Mouse (Mus musculus) ES-Bruce4 (cell line): ENCODE results near the gene Zfr2. TPM values are rescaled to one million over a fixed set of nuclear protein-coding genes. Genes with fewer than 3 reads are reported as not detected.

Experiments
- H3K27ac ChIP-seq: 2 replicates; pipeline ENCODE4 v1.5.1; 2012; ENCODE audit warnings: low read length, inconsistent platforms; ENCODE audit not compliant: insufficient read depth
- H3K27me3 ChIP-seq: 2 replicates; pipeline ENCODE4 v1.6.1; 2012; ENCODE audit warnings: mild to moderate bottlenecking, low read length, inconsistent platforms; ENCODE audit not compliant: control insufficient read depth, poor library complexity, insufficient read depth, severe bottlenecking
- H3K36me3 ChIP-seq: 2 replicates; pipeline ENCODE4 v1.6.1; 2012; ENCODE audit warnings: inconsistent platforms, mild to moderate bottlenecking, low read length, moderate library complexity; ENCODE audit not compliant: control insufficient read depth, poor library complexity, insufficient read depth, severe bottlenecking
- H3K4me1 ChIP-seq: one replicate; pipeline ENCODE4 v1.8.1; 2011; ENCODE audit warnings: low read length; ENCODE audit not compliant: control insufficient read depth, insufficient read depth
- H3K4me3 ChIP-seq: 2 replicates; pipeline ENCODE4 v1.5.1; 2011; ENCODE audit warnings: low read depth, mild to moderate bottlenecking, low read length
- H3K9ac ChIP-seq: 2 replicates; pipeline ENCODE4 v1.6.1; 2012; ENCODE audit warnings: low read depth, mild to moderate bottlenecking, inconsistent platforms; ENCODE audit not compliant: poor library complexity, severe bottlenecking
- H3K9me3 ChIP-seq: replicated peaks from 2 replicates; pipeline ENCODE4 v1.6.1; 2012; ENCODE audit warnings: mild to moderate bottlenecking, low read length, inconsistent platforms; ENCODE audit not compliant: control insufficient read depth, poor library complexity, insufficient read depth, severe bottlenecking
- CTCF ChIP-seq: IDR thresholded peaks from one replicate; pipeline ENCODE4 v1.8.1; 2011; ENCODE audit warnings: low read depth, low read length
- EP300 ChIP-seq: IDR thresholded peaks from 2 replicates; pipeline ENCODE4 v1.6.1; 2011; ENCODE audit warnings: low read depth, low read length; ENCODE audit not compliant: insufficient read depth
- POLR2A ChIP-seq: IDR thresholded peaks from one replicate; pipeline ENCODE4 v1.8.1; 2011; ENCODE audit warnings: low read length; ENCODE audit not compliant: insufficient read depth
- polyA plus RNA-seq: library from polyadenylated mRNA; stranded (reverse); fragments of >200 nt; gene quantifications from 2 replicates; pipeline ENCODE4 v1.2.4, GENCODE M21; 2011; ENCODE audit warnings: low read depth; ENCODE audit not compliant: missing spikeins, insufficient read depth, insufficient read length

Zfr2 gene
- polyA plus RNA-seq, 1 experiment, result 11.6 TPM

DNA sequence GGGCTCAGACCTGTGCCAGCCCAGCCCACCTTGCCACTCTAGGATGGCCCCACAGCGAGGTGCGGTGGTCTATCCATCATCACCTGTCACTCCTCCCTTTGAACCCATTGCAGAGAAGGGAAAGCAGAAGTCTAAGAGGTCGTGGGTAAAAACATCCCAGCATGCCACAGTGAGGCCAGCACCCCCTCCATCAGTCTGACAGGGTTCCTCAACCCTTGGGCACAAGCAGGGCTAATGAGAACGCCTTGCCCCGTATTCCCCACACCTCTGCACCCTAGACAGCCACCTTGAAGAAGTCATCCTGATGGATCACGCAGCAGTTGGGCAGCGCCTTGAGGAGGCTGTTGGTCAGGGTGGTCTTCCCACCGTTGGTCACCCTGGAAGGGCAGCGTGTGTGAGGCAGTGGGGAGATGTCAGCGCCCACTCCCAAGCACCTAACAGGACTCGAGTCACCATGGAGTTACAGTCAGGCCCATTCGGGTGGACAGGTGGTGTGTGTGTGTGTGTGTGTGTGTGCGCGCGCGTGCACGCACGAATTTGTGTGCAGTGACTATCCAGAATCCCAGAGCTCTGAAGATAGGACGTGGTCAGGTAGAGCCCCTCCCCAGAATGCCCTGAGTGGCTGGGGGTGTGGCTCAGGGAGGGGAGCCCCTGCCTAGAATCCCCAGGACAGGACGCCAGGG is 32.2 kb upstream of the Zfr2 start:
- TF ChIP-seq POLR2A, result no peak
- no peak for TF ChIP-seq CTCF
- TF ChIP-seq EP300, result no peak
- no peaks in the 10 kb centered on the region for H3K9me3 ChIP-seq
- H3K4me1 ChIP-seq, result no peaks in the 10 kb centered on the region
- H3K27ac ChIP-seq, result no peak overlapping the region
- no peak overlapping the region for H3K4me3 ChIP-seq
- H3K27me3 ChIP-seq, result no peaks in the 10 kb centered on the region
- no peaks in the 10 kb centered on the region for H3K36me3 ChIP-seq
- H3K9ac ChIP-seq, result no peak overlapping the region

DNA sequence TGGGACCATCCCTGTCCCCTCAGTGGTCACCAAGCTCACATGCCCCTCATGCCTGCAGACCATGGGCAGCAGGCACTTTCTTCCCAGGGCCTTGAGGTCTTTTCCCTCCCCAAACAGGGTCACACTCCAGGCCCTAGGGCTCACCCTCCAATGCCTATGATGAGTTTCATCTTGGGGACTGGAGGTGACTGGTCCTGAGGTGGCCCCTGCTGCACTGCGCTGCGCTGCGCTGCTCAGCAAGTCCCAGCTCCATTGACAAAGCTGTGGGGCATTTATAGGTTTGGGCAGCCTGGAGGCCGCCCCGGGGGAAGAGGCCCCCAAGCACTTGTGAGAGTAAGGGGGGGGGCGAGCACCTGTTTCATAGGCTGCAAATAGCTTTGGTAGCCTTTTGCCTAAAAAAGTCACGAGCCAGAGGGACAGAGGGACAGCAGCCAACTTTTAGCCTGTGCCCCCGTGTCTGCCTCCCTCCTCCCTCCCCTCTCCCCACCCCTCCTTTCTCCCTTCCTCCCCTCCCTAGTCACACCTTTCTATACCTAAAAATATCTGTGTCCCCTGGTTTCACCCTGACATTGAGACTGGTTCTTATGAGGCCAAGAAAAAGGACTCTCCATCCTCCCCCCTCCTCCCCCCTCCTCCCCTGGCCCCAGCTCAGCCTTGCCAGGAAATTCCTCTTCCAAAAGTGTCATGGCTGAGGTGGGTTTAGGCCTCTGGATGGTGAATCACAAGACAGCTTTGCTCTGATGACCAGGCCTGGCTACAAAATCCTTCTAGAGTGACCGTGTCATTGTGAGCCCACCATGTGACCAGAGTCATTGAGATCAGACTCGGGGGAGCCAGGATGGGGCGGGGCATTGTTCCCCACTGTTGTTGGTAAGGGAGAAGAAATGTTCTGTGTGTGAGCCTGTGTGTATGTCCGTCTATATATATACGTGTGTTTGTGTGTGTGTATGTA is 30.9 kb upstream of the Zfr2 start, which contains the start of gene Nmrk2:
Nmrk2 (minus strand) TSS at position 245 of the 952 bp plus-strand sequence.
- TF ChIP-seq EP300 (no peak), POLR2A (no peak), CTCF (no peak)
- no peak within 1 kb of the TSS for H3K27ac ChIP-seq

DNA sequence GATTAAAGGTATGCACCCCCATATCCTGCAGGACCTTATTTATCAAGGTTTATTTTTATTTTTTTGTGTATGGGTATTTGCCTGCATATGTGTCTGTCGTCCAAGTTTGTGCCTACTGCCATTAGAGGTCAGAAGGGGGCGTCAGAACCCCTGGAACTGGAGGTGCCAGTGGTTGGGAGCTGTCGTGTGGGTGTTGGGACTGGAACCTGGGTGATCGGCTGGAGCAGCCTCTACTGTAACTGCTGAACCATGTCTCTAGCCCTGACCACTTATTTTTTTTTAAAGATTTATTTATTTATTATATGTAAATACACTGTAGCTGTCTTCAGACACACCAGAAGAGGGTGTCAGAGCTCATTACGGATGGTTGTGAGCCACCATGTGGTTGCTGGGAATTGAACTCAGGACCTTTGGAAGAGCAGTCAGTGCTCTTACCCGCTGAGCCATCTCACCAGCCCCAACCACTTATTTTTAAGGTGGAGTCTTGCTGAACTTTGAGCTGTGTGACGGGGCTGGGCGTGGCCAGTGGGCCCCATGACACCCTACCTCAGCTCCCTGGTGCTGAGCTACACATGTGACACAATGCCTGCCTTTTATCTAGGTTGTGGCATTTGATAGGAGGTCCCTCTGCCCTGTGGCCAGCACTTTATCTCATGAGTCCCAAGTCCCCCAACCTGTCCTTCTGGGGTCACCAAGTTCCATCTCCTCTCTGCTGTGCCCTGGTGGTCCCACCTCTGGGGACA is 29.8 kb upstream of the Zfr2 start:
- no peaks in the 10 kb centered on the region for H3K27me3 ChIP-seq
- H3K9me3 ChIP-seq, result no peaks in the 10 kb centered on the region
- H3K27ac ChIP-seq, result no peak overlapping the region
- TF ChIP-seq POLR2A (no peak), CTCF (peak; percentile 47)
- no peaks in the 10 kb centered on the region for H3K4me1 ChIP-seq
- no peak overlapping the region for H3K9ac ChIP-seq
- no peak overlapping the region for H3K4me3 ChIP-seq
- H3K36me3 ChIP-seq, result no peaks in the 10 kb centered on the region

More for the DNA sequence above, 30.9 kb upstream of the Zfr2 start, which contains the start of gene Nmrk2:
- Histone ChIP-seq H3K27me3 (no peaks in the 10 kb centered on the region), H3K36me3 (no peaks in the 10 kb centered on the region), H3K9ac (no peak within 1 kb of the TSS), H3K9me3 (no peaks in the 10 kb centered on the region), H3K4me1 (no peaks in the 10 kb centered on the region), H3K4me3 (no peak within 1 kb of the TSS)

DNA sequence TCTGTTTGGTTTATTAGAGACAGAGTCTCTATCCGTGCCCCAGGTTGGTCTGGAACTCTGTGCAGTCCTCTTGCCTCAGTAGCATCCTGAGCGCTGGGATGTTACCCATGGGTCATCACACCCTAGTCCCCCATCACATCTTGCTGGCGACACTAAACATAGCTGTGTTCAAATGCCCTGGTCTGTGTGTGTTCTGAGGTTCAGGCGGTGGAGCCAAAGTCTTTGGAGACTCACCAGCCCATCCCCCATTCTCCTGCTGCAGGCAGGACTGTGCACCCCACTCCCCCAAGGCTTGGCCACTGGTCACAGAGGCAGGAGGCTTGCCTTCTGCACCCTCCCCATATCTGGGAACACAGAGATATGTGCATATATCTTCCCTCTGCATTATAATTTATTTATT is 28.8 kb upstream of the Zfr2 start:
- TF ChIP-seq POLR2A (no peak), EP300 (no peak), CTCF (no peak)
- H3K9me3 ChIP-seq, result no peaks in the 10 kb centered on the region
- no peak overlapping the region for H3K9ac ChIP-seq
- H3K4me1 ChIP-seq, result no peaks in the 10 kb centered on the region
- H3K4me3 ChIP-seq, result no peak overlapping the region
- H3K36me3 ChIP-seq, result no peaks in the 10 kb centered on the region
- H3K27ac ChIP-seq, result no peak overlapping the region
- no peaks in the 10 kb centered on the region for H3K27me3 ChIP-seq

DNA sequence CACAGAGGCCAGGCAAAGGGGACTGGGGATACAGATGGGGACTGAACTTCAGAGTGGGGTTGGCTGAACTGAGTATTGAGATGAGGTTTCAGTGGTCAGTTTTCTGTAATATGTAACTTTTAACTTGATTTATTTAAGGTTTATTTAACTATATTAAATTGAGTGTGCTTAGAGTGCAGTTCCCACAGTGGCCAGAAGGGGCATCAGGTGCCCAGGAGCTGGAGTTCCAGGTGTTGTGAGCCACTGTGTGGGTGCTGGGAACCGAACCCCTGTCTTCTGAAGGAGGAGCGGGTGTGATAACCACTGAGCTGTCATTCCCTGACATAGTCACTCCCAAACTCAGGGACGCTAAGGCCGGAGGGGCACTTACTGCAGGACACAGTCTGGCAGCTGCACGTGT is 22.8 kb upstream of the Zfr2 start:
- TF ChIP-seq POLR2A (no peak), CTCF (peak; percentile 45), EP300 (no peak)
- Histone ChIP-seq H3K4me3 (no peak overlapping the region), H3K27me3 (no peaks in the 10 kb centered on the region), H3K9me3 (no peaks in the 10 kb centered on the region), H3K27ac (no peak overlapping the region), H3K9ac (no peak overlapping the region), H3K4me1 (no peaks in the 10 kb centered on the region), H3K36me3 (no peaks in the 10 kb centered on the region)
